Mouse (Mus musculus): ENCODE results near the gene Nrp2. TPM values are rescaled to one million over a fixed set of nuclear protein-coding genes. Genes with fewer than 3 reads are reported as not detected.

The Nrp2 gene
- polyA plus RNA-seq, 1 experiment from 2014 or later: 25.5 TPM

GRCm38 (mm10) chr1:62766766-62767165, 63.7 kb downstream of the Nrp2 start:
- no peak overlapping the region for H3K27ac ChIP-seq
- H3K4me1 ChIP-seq: no peaks in the 10 kb centered on the region
- no peak overlapping the region for H3K9ac ChIP-seq
- H3K4me3 ChIP-seq: no peak overlapping the region
- H3K27me3 ChIP-seq (replicated peaks): peaks cover 7% of the 10 kb centered on the region; the same call in 1 of the 2 replicates
- no peaks in the 10 kb centered on the region for H3K9me3 ChIP-seq
- ATAC-seq (replicated peaks): no peak
- H3K4me2 ChIP-seq: no peak overlapping the region
- 48% methylated on average over 4 of the region's 4 CpGs for whole genome bisulfite sequencing
- H3K36me3 ChIP-seq (replicated peaks): 0 out of 2 replicates have a peak, but pooled peaks cover 3% of the 10 kb centered on the region

GRCm38 (mm10) chr1:62767611-62768010, 64.5 kb downstream of the Nrp2 start:
- ATAC-seq (replicated peaks): no peak
- H3K27ac ChIP-seq: no peak overlapping the region
- H3K9me3 ChIP-seq: no peaks in the 10 kb centered on the region
- peaks cover 7% of the 10 kb centered on the region; the same call in 1 of the 2 replicates for H3K27me3 ChIP-seq (replicated peaks)
- no peak overlapping the region for H3K4me3 ChIP-seq
- H3K4me1 ChIP-seq: no peaks in the 10 kb centered on the region
- 0 out of 2 replicates have a peak, but pooled peaks cover 5% of the 10 kb centered on the region for H3K36me3 ChIP-seq (replicated peaks)
- H3K4me2 ChIP-seq: no peak overlapping the region
- WGBS: 86% methylated on average over 9 of the region's 9 CpGs
- no peak overlapping the region for H3K9ac ChIP-seq

GRCm38 (mm10) chr1:62770576-62770975, 67.5 kb downstream of the Nrp2 start:
- ATAC-seq (replicated peaks): no peak
- WGBS: 85% methylated on average over 4 of the region's 4 CpGs
- H3K27ac ChIP-seq: no peak overlapping the region

GRCm38 (mm10) chr1:62772391-62772790, 69.3 kb downstream of the Nrp2 start:
- Histone ChIP-seq H3K27ac (no peak overlapping the region), H3K9me3 (no peaks in the 10 kb centered on the region), H3K4me2 (no peak overlapping the region), H3K27me3 (replicated peaks) (peaks cover 3% of the 10 kb centered on the region; the same call in 1 of the 2 replicates), H3K36me3 (replicated peaks) (0 out of 2 replicates have a peak, but pooled peaks cover 5% of the 10 kb centered on the region), H3K4me3 (no peak overlapping the region), H3K9ac (no peak overlapping the region), H3K4me1 (no peaks in the 10 kb centered on the region)
- 85% methylated on average over 4 of the region's 4 CpGs for WGBS
- no peak for ATAC-seq (replicated peaks)

More at GRCm38 (mm10) chr1:62770576-62770975, 67.5 kb downstream of the Nrp2 start:
- Histone ChIP-seq H3K9me3 (no peaks in the 10 kb centered on the region), H3K27me3 (replicated peaks) (peaks cover 7% of the 10 kb centered on the region; the same call in 1 of the 2 replicates), H3K36me3 (replicated peaks) (0 out of 2 replicates have a peak, but pooled peaks cover 5% of the 10 kb centered on the region), H3K4me3 (no peak overlapping the region), H3K4me1 (no peaks in the 10 kb centered on the region), H3K4me2 (no peak overlapping the region), H3K9ac (no peak overlapping the region)

- ATAC-seq (replicated peaks): no peak
- 0 out of 2 replicates have a peak, but pooled peaks cover 5% of the 10 kb centered on the region for H3K36me3 ChIP-seq (replicated peaks)
- 64% methylated on average over 10 of the region's 10 CpGs for WGBS
- no peaks in the 10 kb centered on the region for H3K4me1 ChIP-seq
- H3K4me3 ChIP-seq: no peak overlapping the region
- no peak overlapping the region for H3K4me2 ChIP-seq
- no peaks in the 10 kb centered on the region for H3K9me3 ChIP-seq
- no peak overlapping the region for H3K9ac ChIP-seq
- H3K27me3 ChIP-seq (replicated peaks): no peaks in the 10 kb centered on the region; the same call in 1 of the 2 replicates
- H3K27ac ChIP-seq: no peak overlapping the region
Measured at GRCm38 (mm10) chr1:62773105-62773920, 70.2 kb downstream of the Nrp2 start.

GRCm38 (mm10) chr1:62773921-62774191, 70.8 kb downstream of the Nrp2 start:
- Histone ChIP-seq H3K4me3 (no peak overlapping the region), H3K27me3 (replicated peaks) (no peaks in the 10 kb centered on the region; the same call in 1 of the 2 replicates), H3K9ac (no peak overlapping the region), H3K4me1 (no peaks in the 10 kb centered on the region), H3K27ac (no peak overlapping the region), H3K9me3 (no peaks in the 10 kb centered on the region), H3K36me3 (replicated peaks) (peaks cover 5% of the 10 kb centered on the region; the same call in 1 of the 2 replicates), H3K4me2 (no peak overlapping the region)
- WGBS: 67% methylated on average over 3 of the region's 3 CpGs
- no peak for ATAC-seq (replicated peaks)

GRCm38 (mm10) chr1:62774288-62775218, 71.5 kb downstream of the Nrp2 start:
- Histone ChIP-seq H3K27ac (no peak overlapping the region), H3K4me2 (no peak overlapping the region), H3K4me3 (no peak overlapping the region), H3K9me3 (no peaks in the 10 kb centered on the region), H3K9ac (no peak overlapping the region), H3K36me3 (replicated peaks) (peaks cover 5% of the 10 kb centered on the region; the same call in 1 of the 2 replicates), H3K27me3 (replicated peaks) (no peaks in the 10 kb centered on the region; the same call in 1 of the 2 replicates), H3K4me1 (no peaks in the 10 kb centered on the region)
- whole genome bisulfite sequencing: 56% methylated on average over 11 of the region's 11 CpGs
- ATAC-seq (replicated peaks): no peak

DNA sequence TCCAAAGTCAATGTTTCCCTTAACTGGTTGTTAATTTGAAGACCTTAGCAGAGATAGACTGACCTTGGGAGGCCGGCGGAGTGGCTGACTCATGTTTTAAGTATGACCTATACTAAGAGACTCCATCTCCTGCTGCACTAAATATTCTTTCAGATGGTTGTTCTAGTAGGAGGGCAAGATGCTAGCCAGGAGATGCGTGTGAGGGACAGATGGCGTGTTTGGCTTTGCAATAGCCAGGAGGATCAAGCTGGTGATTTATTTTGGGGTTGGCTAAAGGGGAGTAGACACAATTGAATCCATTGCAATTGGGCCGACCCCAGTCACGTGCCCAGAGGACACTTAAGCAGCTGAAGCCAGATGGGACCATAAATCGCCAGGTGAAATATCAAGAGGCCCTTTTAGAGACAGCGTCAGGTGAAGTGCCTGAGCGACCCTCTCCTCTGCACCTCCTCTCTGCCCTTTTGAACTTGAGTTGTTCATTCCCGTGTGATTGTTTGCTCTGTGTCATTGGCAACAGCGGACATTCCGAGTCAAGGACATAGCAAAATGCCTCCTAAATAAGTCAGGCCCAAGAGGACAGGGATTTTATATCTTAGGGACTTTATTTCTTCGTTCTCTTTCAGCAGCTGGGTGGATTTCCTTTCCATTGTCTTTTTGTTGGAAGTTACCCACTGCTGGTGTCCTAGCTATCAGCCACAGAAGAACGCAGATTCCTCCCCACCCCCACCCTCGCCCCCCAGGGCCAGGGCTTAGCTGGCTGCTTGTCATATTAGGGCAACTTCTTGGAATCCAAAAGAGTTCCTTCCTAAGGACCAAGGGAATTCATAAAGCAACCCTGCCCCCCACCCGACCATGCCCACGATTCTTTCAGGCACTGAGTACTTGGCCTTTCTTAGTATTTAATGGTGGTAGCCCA, 74.5 kb downstream of the Nrp2 start:
- no peak overlapping the region for H3K9ac ChIP-seq
- H3K4me3 ChIP-seq: no peak overlapping the region
- H3K9me3 ChIP-seq: no peaks in the 10 kb centered on the region
- H3K36me3 ChIP-seq (replicated peaks): no peaks in the 10 kb centered on the region; the same call in 1 of the 2 replicates
- no peak overlapping the region for H3K27ac ChIP-seq
- H3K4me2 ChIP-seq: no peak overlapping the region
- H3K4me1 ChIP-seq: peaks cover 10% of the 10 kb centered on the region
- 67% methylated on average over 17 of the region's 17 CpGs for WGBS
- H3K27me3 ChIP-seq (replicated peaks): no peaks in the 10 kb centered on the region; the same call in 1 of the 2 replicates
- ATAC-seq (replicated peaks): no peak

- no peaks in the 10 kb centered on the region; the same call in 1 of the 2 replicates for H3K36me3 ChIP-seq (replicated peaks)
- H3K27ac ChIP-seq: no peak overlapping the region
- 92% methylated on average over 4 of the region's 4 CpGs for WGBS
- peaks cover 19% of the 10 kb centered on the region for H3K4me1 ChIP-seq
- H3K27me3 ChIP-seq (replicated peaks): no peaks in the 10 kb centered on the region; the same call in 1 of the 2 replicates
- no peak overlapping the region for H3K4me2 ChIP-seq
- H3K9me3 ChIP-seq: no peaks in the 10 kb centered on the region
- no peak overlapping the region for H3K9ac ChIP-seq
- no peak for ATAC-seq (replicated peaks)
- no peak overlapping the region for H3K4me3 ChIP-seq
Measured at GRCm38 (mm10) chr1:62778910-62779309, 75.8 kb downstream of the Nrp2 start.

GRCm38 (mm10) chr1:62780068-62780761, 77.1 kb downstream of the Nrp2 start:
- H3K9ac ChIP-seq: no peak overlapping the region

DNA sequence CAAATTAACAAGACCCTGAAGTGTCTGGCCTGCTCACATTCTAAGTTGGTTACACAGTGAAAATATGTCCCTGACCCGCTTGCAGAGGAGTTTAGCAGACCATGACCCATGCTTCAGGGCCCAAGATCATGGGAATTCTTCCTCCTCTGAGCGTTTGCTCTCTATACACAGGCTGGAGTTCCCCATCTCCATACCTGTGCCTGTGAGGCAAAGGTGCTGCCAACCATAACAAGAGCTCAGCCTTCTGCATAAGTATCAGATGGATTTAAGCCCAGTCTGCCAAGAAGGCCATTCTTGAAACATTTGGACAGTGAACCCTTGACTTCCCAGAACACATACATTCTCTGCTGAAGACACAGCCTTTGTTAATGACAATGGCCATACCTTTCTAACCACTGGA, 79.1 kb downstream of the Nrp2 start:
- Histone ChIP-seq H3K27me3 (replicated peaks) (no peaks in the 10 kb centered on the region), H3K27ac (no peak overlapping the region), H3K4me2 (no peak overlapping the region), H3K4me1 (peaks cover 29% of the 10 kb centered on the region), H3K36me3 (replicated peaks) (no peaks in the 10 kb centered on the region; the same call in 1 of the 2 replicates), H3K4me3 (no peak overlapping the region), H3K9ac (no peak overlapping the region), H3K9me3 (no peaks in the 10 kb centered on the region)
- WGBS: 87% methylated on average over 2 of the region's 2 CpGs
- no peak for ATAC-seq (replicated peaks)

More at GRCm38 (mm10) chr1:62780068-62780761, 77.1 kb downstream of the Nrp2 start:
- Histone ChIP-seq H3K27me3 (replicated peaks) (no peaks in the 10 kb centered on the region), H3K4me1 (peaks cover 22% of the 10 kb centered on the region), H3K4me2 (no peak overlapping the region), H3K36me3 (replicated peaks) (no peaks in the 10 kb centered on the region; the same call in 1 of the 2 replicates), H3K4me3 (no peak overlapping the region), H3K27ac (peak overlapping the region; percentile 61), H3K9me3 (no peaks in the 10 kb centered on the region)
- ATAC-seq (replicated peaks): 0 out of 2 replicates have a peak, but pooled peaks have one; percentile 11
- 19% methylated on average over 15 of the region's 15 CpGs for WGBS
